Mouse (Mus musculus): ENCODE measurements around the gene Tenm3. TPM values are rescaled to one million over a fixed set of nuclear protein-coding genes. Genes with fewer than 3 reads are reported as not detected.
"Not testable (repeated sequence)": the region's sequence is repeated elsewhere in the genome, so short reads cannot be mapped to it uniquely, and the experiment has no call there.

The Tenm3 gene
- polyA plus RNA-seq, 1 experiment from 2014 or later: 57.1 TPM

- H3K27ac ChIP-seq: no peak overlapping the region
- no peak overlapping the region for H3K9ac ChIP-seq (replicated peaks)
- peaks cover 4% of the 10 kb centered on the region; the same call in 1 of the 2 replicates for H3K27me3 ChIP-seq
- no peak overlapping the region for H3K4me3 ChIP-seq (replicated peaks)
- WGBS: 55% methylated on average over 13 of the region's 13 CpGs
- H3K36me3 ChIP-seq: no peaks in the 10 kb centered on the region
- H3K9me3 ChIP-seq: no peaks in the 10 kb centered on the region
- peak; percentile 77 for ATAC-seq
- H3K4me1 ChIP-seq (replicated peaks): peaks cover 15% of the 10 kb centered on the region
- no peak overlapping the region for H3K4me2 ChIP-seq (replicated peaks)
Measured at GRCm38 (mm10) chr8:48204114-48204837, 639.5 kb downstream of the Tenm3 start.

GRCm38 (mm10) chr8:48203611-48204010, 640.1 kb downstream of the Tenm3 start:
- Histone ChIP-seq H3K27me3 (peaks cover 4% of the 10 kb centered on the region; the same call in 1 of the 2 replicates), H3K4me3 (replicated peaks) (no peak overlapping the region), H3K4me2 (replicated peaks) (no peak overlapping the region), H3K9ac (replicated peaks) (no peak overlapping the region), H3K36me3 (no peaks in the 10 kb centered on the region), H3K9me3 (no peaks in the 10 kb centered on the region), H3K4me1 (replicated peaks) (peaks cover 15% of the 10 kb centered on the region), H3K27ac (no peak overlapping the region)
- ATAC-seq: no peak
- WGBS: 64% methylated on average over 9 of the region's 9 CpGs

DNA sequence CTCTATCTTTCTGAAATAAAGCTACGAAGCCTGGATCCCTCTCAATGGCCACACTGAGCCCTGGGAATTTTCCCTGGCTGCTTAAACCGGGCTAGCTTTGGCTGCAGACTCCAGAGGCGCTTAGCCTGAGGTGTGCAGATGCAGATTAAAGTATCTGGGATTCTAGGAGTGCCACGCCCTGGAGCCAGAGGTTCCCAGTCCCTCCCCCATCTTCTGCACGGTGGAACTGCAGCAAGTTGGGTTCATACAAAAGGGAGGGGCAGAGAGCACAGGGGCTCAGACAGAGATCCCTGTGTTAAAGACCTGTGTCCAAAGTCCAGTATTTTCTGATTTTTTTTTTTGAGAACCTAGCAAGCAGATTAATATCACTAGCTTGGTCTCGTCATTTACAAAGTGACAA, 640.6 kb downstream of the Tenm3 start:
- H3K4me2 ChIP-seq (replicated peaks): no peak overlapping the region
- peaks cover 4% of the 10 kb centered on the region; the same call in 1 of the 2 replicates for H3K27me3 ChIP-seq
- no peak for ATAC-seq
- no peak overlapping the region for H3K27ac ChIP-seq
- no peaks in the 10 kb centered on the region for H3K36me3 ChIP-seq
- 52% methylated on average over 6 of the region's 6 CpGs for WGBS
- no peak overlapping the region for H3K9ac ChIP-seq (replicated peaks)
- no peak overlapping the region for H3K4me3 ChIP-seq (replicated peaks)
- no peaks in the 10 kb centered on the region for H3K9me3 ChIP-seq
- H3K4me1 ChIP-seq (replicated peaks): peaks cover 15% of the 10 kb centered on the region

GRCm38 (mm10) chr8:48202632-48203031, 641.1 kb downstream of the Tenm3 start:
- no peak for ATAC-seq
- no peak overlapping the region for H3K27ac ChIP-seq
- H3K36me3 ChIP-seq: no peaks in the 10 kb centered on the region
- H3K9ac ChIP-seq (replicated peaks): no peak overlapping the region
- peaks cover 4% of the 10 kb centered on the region; the same call in 1 of the 2 replicates for H3K27me3 ChIP-seq
- no peak overlapping the region for H3K4me2 ChIP-seq (replicated peaks)
- no peaks in the 10 kb centered on the region for H3K9me3 ChIP-seq
- no peak overlapping the region for H3K4me3 ChIP-seq (replicated peaks)
- 54% methylated on average over 3 of the region's 3 CpGs for WGBS
- H3K4me1 ChIP-seq (replicated peaks): peaks cover 13% of the 10 kb centered on the region

DNA sequence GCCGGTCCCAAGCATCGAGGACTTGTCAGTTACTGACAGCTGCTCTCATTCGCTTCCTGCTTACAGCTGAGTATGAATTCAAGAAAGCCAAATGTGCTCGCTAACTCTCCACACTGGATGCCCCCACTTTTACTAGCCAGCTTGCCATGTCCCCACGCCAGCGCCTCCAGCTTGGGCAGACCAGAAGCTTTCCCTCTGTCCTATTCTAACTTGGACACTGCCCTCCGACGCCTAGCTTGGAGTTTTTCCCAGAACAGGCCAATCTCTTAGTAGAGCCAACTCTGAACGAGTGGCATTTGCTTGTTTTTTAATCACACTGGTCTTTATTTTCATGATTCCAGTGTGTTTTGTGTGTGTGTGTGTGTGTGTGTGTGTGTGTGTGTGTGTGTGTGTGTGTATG, 644.6 kb downstream of the Tenm3 start:
- no peak for ATAC-seq
- Histone ChIP-seq H3K36me3 (no peaks in the 10 kb centered on the region), H3K4me2 (replicated peaks) (no peak overlapping the region), H3K4me1 (replicated peaks) (peaks cover 5% of the 10 kb centered on the region; the same call in 1 of the 2 replicates), H3K27me3 (peaks cover 4% of the 10 kb centered on the region; the same call in 1 of the 2 replicates), H3K9ac (replicated peaks) (no peak overlapping the region), H3K4me3 (replicated peaks) (no peak overlapping the region), H3K9me3 (no peaks in the 10 kb centered on the region), H3K27ac (no peak overlapping the region)
- WGBS: 95% methylated on average over 9 of the region's 9 CpGs

DNA sequence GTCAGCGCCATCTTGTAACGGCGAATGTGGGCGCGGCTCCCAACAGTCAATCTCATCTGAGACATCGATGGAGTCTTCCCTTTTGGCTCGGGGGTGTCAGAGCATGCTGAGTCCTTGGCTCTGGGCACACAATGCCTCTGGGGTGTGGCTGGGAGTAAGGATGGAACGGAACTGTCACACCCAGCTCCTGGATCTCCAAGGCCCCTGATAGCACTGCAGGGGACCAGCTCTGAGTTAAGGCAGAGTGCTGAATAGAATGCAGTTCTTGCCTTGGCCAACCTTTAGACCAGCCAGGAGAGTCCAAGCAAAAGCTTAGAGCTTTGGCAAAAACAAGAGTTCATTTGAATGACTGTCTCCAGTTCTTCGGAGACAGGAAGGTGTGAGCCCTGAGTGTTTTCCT, 647.8 kb downstream of the Tenm3 start:
- no peak overlapping the region for H3K9ac ChIP-seq (replicated peaks)
- no peak for ATAC-seq
- H3K36me3 ChIP-seq: no peaks in the 10 kb centered on the region
- no peaks in the 10 kb centered on the region for H3K9me3 ChIP-seq
- H3K4me1 ChIP-seq (replicated peaks): no peaks in the 10 kb centered on the region
- H3K4me2 ChIP-seq (replicated peaks): no peak overlapping the region
- H3K27me3 ChIP-seq: no peaks in the 10 kb centered on the region
- no peak overlapping the region for H3K27ac ChIP-seq
- H3K4me3 ChIP-seq (replicated peaks): no peak overlapping the region
- WGBS: 97% methylated on average over 9 of the region's 9 CpGs

GRCm38 (mm10) chr8:48188586-48188985, 655.2 kb downstream of the Tenm3 start:
- Histone ChIP-seq H3K9ac (replicated peaks) (no peak overlapping the region), H3K27ac (no peak overlapping the region), H3K36me3 (no peaks in the 10 kb centered on the region), H3K4me1 (replicated peaks) (no peaks in the 10 kb centered on the region), H3K9me3 (0 out of 2 replicates have a peak, but pooled peaks cover 2% of the 10 kb centered on the region), H3K27me3 (no peaks in the 10 kb centered on the region), H3K4me2 (replicated peaks) (no peak overlapping the region), H3K4me3 (replicated peaks) (no peak overlapping the region)
- WGBS: 97% methylated on average over 12 of the region's 12 CpGs
- ATAC-seq: no peak

GRCm38 (mm10) chr8:48183758-48184157, 660.0 kb downstream of the Tenm3 start:
- Histone ChIP-seq H3K4me2 (replicated peaks) (no peak overlapping the region), H3K27me3 (no peaks in the 10 kb centered on the region), H3K4me1 (replicated peaks) (peaks cover 7% of the 10 kb centered on the region), H3K4me3 (replicated peaks) (no peak overlapping the region), H3K36me3 (no peaks in the 10 kb centered on the region), H3K9ac (replicated peaks) (no peak overlapping the region), H3K27ac (no peak overlapping the region), H3K9me3 (peaks cover 2% of the 10 kb centered on the region; the same call in 1 of the 2 replicates)
- 70% methylated on average over 7 of the region's 7 CpGs for WGBS
- ATAC-seq: no peak

GRCm38 (mm10) chr8:48181000-48181399, 662.8 kb downstream of the Tenm3 start:
- H3K4me1 ChIP-seq (replicated peaks): peaks cover 13% of the 10 kb centered on the region
- H3K9me3 ChIP-seq: no peaks in the 10 kb centered on the region; the same call in 1 of the 2 replicates
- no peaks in the 10 kb centered on the region for H3K36me3 ChIP-seq
- H3K4me3 ChIP-seq (replicated peaks): no peak overlapping the region
- H3K4me2 ChIP-seq (replicated peaks): no peak overlapping the region
- 0 out of 2 replicates have a peak, but pooled peaks have one; percentile 27 for ATAC-seq
- no peak overlapping the region for H3K27ac ChIP-seq
- no peak overlapping the region for H3K9ac ChIP-seq (replicated peaks)
- H3K27me3 ChIP-seq: no peaks in the 10 kb centered on the region
- 95% methylated on average over 3 of the region's 3 CpGs for WGBS

DNA sequence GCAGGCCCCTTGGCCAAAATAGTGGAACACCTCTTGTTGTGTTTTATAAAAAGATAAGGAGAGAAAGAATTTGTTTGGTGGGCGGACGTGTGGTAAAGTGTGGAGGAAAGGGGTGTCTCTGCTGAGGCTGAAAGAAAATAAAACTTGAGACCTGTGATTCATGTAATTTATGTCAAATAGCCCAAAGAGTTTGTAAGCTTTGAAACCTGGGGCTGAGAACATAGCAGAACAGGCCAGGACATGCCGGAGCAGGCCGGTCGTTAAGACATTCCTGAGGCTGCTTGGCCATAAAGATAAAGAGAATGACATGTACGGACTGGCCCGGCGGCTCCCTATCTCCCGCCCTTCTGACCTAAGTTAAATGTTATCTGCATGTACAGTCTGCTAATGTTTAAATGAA, 663.6 kb downstream of the Tenm3 start:
- H3K9me3 ChIP-seq; H3K27ac ChIP-seq; H3K36me3 ChIP-seq; H3K9ac ChIP-seq (replicated peaks); H3K4me3 ChIP-seq (replicated peaks); H3K27me3 ChIP-seq; ATAC-seq; H3K4me2 ChIP-seq (replicated peaks): not testable (repeated sequence)
- WGBS: 98% methylated on average over 9 of the region's 9 CpGs
- peaks cover 13% of the 10 kb centered on the region for H3K4me1 ChIP-seq (replicated peaks)

DNA sequence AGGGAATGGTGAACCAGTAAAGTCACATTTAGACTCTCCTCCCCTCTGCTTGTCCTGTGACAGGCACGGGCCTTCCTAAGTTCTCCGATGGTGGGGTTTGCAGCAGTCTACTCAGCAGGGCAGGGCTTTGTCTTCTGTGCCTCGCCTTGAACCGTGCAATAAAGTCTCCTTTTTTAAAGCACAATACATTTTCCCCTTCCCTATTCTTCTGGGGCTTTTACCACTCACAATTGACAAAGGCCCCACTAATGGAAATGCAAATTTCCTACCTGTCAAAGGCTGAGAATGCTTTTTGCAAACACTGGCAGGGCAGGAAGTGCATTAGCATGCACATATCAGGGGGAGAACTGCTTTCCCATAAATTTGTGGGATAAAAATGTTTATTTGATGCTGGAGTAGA, 664.8 kb downstream of the Tenm3 start:
- Histone ChIP-seq H3K36me3 (no peaks in the 10 kb centered on the region), H3K9me3 (no peaks in the 10 kb centered on the region; the same call in 1 of the 2 replicates), H3K27ac (0 out of 2 replicates have a peak overlapping the region, but pooled peaks have one; percentile 37), H3K4me3 (replicated peaks) (no peak overlapping the region), H3K4me2 (replicated peaks) (no peak overlapping the region), H3K9ac (replicated peaks) (no peak overlapping the region), H3K4me1 (replicated peaks) (peaks cover 13% of the 10 kb centered on the region), H3K27me3 (no peaks in the 10 kb centered on the region)
- WGBS: 3% methylated on average over 4 of the region's 4 CpGs
- peak; percentile 73 for ATAC-seq

DNA sequence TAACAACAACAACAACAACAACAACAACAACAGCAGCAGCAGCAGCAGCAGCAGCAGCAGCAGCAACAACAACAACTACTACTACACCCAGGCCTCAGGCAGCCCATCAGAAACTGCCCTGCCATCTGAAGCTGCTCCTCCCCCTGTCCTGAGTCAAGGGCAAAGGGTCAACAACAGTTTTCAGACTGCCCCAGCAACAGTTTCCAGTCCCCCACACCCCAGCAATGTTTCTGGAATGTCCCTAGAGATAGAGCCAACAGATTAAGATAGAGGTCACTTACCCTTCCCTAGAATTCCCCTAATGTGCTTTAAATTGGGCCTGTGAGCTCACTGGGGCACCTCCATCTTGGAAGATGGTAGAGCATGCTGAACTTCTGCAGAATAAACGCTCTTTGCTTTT, 665.9 kb downstream of the Tenm3 start:
- Histone ChIP-seq H3K27me3 (no peaks in the 10 kb centered on the region), H3K9ac (replicated peaks) (no peak overlapping the region), H3K4me2 (replicated peaks) (no peak overlapping the region), H3K36me3 (no peaks in the 10 kb centered on the region), H3K4me1 (replicated peaks) (peaks cover 13% of the 10 kb centered on the region), H3K4me3 (replicated peaks) (no peak overlapping the region), H3K27ac (no peak overlapping the region), H3K9me3 (no peaks in the 10 kb centered on the region; the same call in 1 of the 2 replicates)
- 98% methylated on average over 1 of the region's 1 CpGs for WGBS
- no peak for ATAC-seq

All from midbrain, embryonic 13.5 days (tissue).